Mouse (Mus musculus): ENCODE measurements around the gene Ubash3b. TPM values are rescaled to one million over a fixed set of nuclear protein-coding genes. Genes with fewer than 3 reads are reported as not detected.

The Ubash3b gene
- polyA plus RNA-seq, 1 experiment from 2014 or later: 12.1 TPM

DNA sequence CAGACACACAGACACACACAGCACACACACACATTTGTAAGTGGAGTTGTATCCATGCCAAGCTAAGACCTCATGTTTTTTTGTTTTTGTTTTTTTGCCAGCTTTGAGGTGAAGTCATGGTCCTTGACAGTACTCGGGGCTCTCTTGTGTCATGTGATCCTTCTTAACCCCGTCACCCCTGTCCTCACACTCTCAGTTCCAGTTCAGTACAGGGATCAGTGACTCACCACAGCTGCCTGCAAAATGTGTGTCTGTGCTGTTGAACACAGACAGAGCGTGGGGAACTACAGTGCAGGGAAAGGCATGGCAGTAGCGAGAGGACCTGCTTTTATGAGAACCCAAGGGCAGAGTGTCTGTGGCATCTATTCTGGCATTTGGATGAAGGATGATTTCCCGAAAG lies 17.6 kb upstream of the Ubash3b start:
- Histone ChIP-seq H3K27ac (replicated peaks; ENCODE audit: low read depth, low read length) (no peak overlapping the region), H3K9me3 (replicated peaks; ENCODE audit: control insufficient read depth, low read length) (no peaks in the 10 kb centered on the region), H3K4me3 (ENCODE audit: low read depth, low read length) (no peak overlapping the region), H3K9ac (replicated peaks; ENCODE audit: low read length) (no peak overlapping the region), H3K4me1 (ENCODE audit: control insufficient read depth, insufficient read depth, low read length) (no peaks in the 10 kb centered on the region), H3K36me3 (replicated peaks; ENCODE audit: control insufficient read depth, insufficient read depth, low read depth, low read length) (no peaks in the 10 kb centered on the region), H3K27me3 (ENCODE audit: control insufficient read depth, insufficient read depth, low read length) (no peaks in the 10 kb centered on the region), H3K4me2 (ENCODE audit: low read depth, low read length) (no peak overlapping the region)
- ATAC-seq (replicated peaks; ENCODE audit: insufficient number of reproducible peaks, low FRiP score, low TSS enrichment, low read depth): no peak
- no peak for DNase-seq (ENCODE audit: low spot score)
- WGBS: 78% methylated on average over 5 of the region's 5 CpGs

DNA sequence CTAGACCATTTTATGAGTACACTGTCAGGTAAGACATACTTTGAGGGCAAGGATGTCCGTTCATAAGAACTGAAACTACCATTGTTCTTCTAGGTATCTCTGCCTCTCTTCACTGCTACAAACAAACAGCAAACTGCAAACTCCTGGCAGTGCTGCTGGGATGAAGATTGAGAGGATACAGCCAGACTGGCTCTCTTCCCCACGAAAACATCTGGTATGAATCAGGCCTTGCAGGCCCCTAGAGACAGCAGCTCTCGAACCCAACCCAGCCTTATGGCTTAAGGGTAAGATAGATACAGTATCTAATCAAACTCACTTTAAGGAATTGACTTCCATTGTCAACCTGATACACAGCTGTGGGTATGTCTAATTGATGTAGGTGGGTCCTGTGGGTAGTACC lies 11.7 kb upstream of the Ubash3b start:
- WGBS: 29% methylated on average over 3 of the region's 3 CpGs
- Histone ChIP-seq H3K4me3 (ENCODE audit: low read depth, low read length) (no peak overlapping the region), H3K9ac (replicated peaks; ENCODE audit: low read length) (no peak overlapping the region), H3K9me3 (replicated peaks; ENCODE audit: control insufficient read depth, low read length) (no peaks in the 10 kb centered on the region), H3K4me1 (ENCODE audit: control insufficient read depth, insufficient read depth, low read length) (no peaks in the 10 kb centered on the region), H3K27ac (replicated peaks; ENCODE audit: low read depth, low read length) (no peak overlapping the region), H3K4me2 (ENCODE audit: low read depth, low read length) (no peak overlapping the region), H3K27me3 (ENCODE audit: control insufficient read depth, insufficient read depth, low read length) (no peaks in the 10 kb centered on the region), H3K36me3 (replicated peaks; ENCODE audit: control insufficient read depth, insufficient read depth, low read depth, low read length) (no peaks in the 10 kb centered on the region)
- DNase-seq (ENCODE audit: low spot score) (peak; percentile 56), ATAC-seq (replicated peaks; ENCODE audit: insufficient number of reproducible peaks, low FRiP score, low TSS enrichment, low read depth) (no peak)

DNA sequence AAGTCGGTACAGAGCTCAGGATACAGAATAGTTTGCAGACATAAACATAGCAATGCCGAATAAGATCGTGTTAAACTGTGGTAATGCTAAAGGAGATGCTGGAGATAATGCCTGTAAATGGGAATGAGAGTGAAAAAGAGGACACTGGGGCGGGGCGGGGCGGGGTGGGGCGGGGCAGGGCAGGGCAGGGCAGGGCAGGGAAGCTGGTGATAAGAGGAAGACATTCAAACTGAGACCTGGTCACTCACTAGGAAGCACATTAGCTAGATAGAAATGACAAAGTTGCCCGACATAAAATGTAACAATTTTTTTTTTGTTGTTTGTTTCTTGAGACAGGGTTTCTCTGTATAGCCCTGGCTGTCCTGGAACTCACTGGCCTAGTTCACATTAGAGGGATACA lies 10.9 kb upstream of the Ubash3b start:
- H3K9ac ChIP-seq (replicated peaks; ENCODE audit: low read length): no peak overlapping the region
- 89% methylated on average over 8 of the region's 8 CpGs for WGBS

DNA sequence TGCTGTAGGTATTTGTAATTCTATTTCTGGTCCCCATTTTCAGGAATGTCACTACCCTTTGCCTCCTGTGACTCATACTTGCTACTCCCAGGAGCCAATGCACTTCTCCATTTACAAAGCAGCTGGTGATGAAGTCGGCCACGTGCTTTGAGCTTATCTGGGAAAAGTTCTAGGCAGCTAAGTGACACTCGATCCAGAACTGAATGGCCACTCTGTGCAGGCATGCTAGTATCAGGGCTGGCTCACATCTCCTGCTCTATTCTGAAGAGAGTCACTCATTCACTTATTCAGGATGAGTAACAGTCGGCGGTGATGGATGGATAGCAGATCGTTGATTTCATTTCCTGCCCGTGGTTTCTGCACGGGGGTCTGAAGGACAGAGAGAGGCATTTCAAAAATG lies 8.5 kb upstream of the Ubash3b start:
- Histone ChIP-seq H3K9ac (replicated peaks; ENCODE audit: low read length) (no peak overlapping the region), H3K36me3 (replicated peaks; ENCODE audit: control insufficient read depth, insufficient read depth, low read depth, low read length) (no peaks in the 10 kb centered on the region), H3K4me1 (ENCODE audit: control insufficient read depth, insufficient read depth, low read length) (no peaks in the 10 kb centered on the region), H3K27ac (replicated peaks; ENCODE audit: low read depth, low read length) (no peak overlapping the region), H3K9me3 (replicated peaks; ENCODE audit: control insufficient read depth, low read length) (no peaks in the 10 kb centered on the region), H3K4me2 (ENCODE audit: low read depth, low read length) (no peak overlapping the region), H3K4me3 (ENCODE audit: low read depth, low read length) (no peak overlapping the region), H3K27me3 (ENCODE audit: control insufficient read depth, insufficient read depth, low read length) (no peaks in the 10 kb centered on the region)
- ATAC-seq (replicated peaks; ENCODE audit: insufficient number of reproducible peaks, low FRiP score, low TSS enrichment, low read depth) (no peak), DNase-seq (ENCODE audit: low spot score) (no peak)
- 55% methylated on average over 8 of the region's 8 CpGs for WGBS

More for the DNA sequence above, 10.9 kb upstream of the Ubash3b start:
- no peaks in the 10 kb centered on the region for H3K9me3 ChIP-seq (replicated peaks; ENCODE audit: control insufficient read depth, low read length)
- no peak overlapping the region for H3K27ac ChIP-seq (replicated peaks; ENCODE audit: low read depth, low read length)
- no peaks in the 10 kb centered on the region for H3K36me3 ChIP-seq (replicated peaks; ENCODE audit: control insufficient read depth, insufficient read depth, low read depth, low read length)
- ATAC-seq (replicated peaks; ENCODE audit: insufficient number of reproducible peaks, low FRiP score, low TSS enrichment, low read depth): no peak
- no peak for DNase-seq (ENCODE audit: low spot score)
- H3K4me3 ChIP-seq (ENCODE audit: low read depth, low read length): no peak overlapping the region
- H3K4me2 ChIP-seq (ENCODE audit: low read depth, low read length): no peak overlapping the region
- no peaks in the 10 kb centered on the region for H3K4me1 ChIP-seq (ENCODE audit: control insufficient read depth, insufficient read depth, low read length)
- H3K27me3 ChIP-seq (ENCODE audit: control insufficient read depth, insufficient read depth, low read length): no peaks in the 10 kb centered on the region

DNA sequence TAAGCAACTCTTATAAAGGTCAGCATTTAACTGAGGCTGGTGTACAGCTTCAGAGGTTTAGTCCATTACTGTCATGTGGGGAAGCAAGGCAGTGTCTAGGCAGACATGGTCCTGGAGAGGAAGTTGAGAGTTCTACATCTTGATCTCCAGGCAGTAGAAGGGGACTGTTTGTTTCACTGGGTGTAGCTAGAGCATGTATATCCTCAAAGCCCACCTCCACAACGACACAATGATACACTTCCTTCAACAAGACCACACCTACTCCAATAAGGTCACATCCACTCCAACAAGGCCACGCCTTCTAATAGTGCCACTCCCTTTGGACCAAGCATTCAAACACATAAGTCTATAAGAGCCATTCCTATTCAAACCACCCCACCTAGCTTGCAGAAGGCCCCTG lies 7.2 kb upstream of the Ubash3b start:
- Histone ChIP-seq H3K9me3 (replicated peaks; ENCODE audit: control insufficient read depth, low read length) (no peaks in the 10 kb centered on the region), H3K4me1 (ENCODE audit: control insufficient read depth, insufficient read depth, low read length) (no peaks in the 10 kb centered on the region), H3K36me3 (replicated peaks; ENCODE audit: control insufficient read depth, insufficient read depth, low read depth, low read length) (no peaks in the 10 kb centered on the region), H3K27ac (replicated peaks; ENCODE audit: low read depth, low read length) (no peak overlapping the region), H3K9ac (replicated peaks; ENCODE audit: low read length) (no peak overlapping the region), H3K4me2 (ENCODE audit: low read depth, low read length) (no peak overlapping the region), H3K4me3 (ENCODE audit: low read depth, low read length) (no peak overlapping the region), H3K27me3 (ENCODE audit: control insufficient read depth, insufficient read depth, low read length) (no peaks in the 10 kb centered on the region)
- no peak for ATAC-seq (replicated peaks; ENCODE audit: insufficient number of reproducible peaks, low FRiP score, low TSS enrichment, low read depth)
- DNase-seq (ENCODE audit: low spot score): no peak
- 89% methylated on average over 2 of the region's 2 CpGs for WGBS

DNA sequence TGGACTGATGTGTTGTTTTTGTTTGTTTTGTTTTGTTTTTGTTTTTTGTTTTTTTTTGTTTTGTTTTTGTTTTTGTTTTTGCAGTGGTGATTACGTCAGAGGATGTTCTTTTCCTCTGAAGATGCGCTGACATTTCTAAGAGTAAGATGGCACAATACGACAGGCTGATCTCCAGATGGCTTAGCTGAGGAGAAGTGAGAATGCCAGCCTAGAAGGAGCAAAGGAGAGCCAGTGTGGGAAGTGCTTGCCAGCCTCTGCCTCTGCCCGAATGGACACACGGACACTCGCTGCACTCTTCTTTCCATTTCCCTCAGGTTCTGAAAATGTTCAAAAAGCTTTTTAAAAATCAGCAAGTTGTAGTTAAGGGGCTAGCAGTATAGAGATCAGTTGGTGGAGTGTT lies 6.7 kb upstream of the Ubash3b start:
- Histone ChIP-seq H3K36me3 (replicated peaks; ENCODE audit: control insufficient read depth, insufficient read depth, low read depth, low read length) (no peaks in the 10 kb centered on the region), H3K9me3 (replicated peaks; ENCODE audit: control insufficient read depth, low read length) (no peaks in the 10 kb centered on the region), H3K27me3 (ENCODE audit: control insufficient read depth, insufficient read depth, low read length) (no peaks in the 10 kb centered on the region), H3K4me3 (ENCODE audit: low read depth, low read length) (no peak overlapping the region), H3K4me1 (ENCODE audit: control insufficient read depth, insufficient read depth, low read length) (no peaks in the 10 kb centered on the region), H3K27ac (replicated peaks; ENCODE audit: low read depth, low read length) (no peak overlapping the region), H3K4me2 (ENCODE audit: low read depth, low read length) (no peak overlapping the region), H3K9ac (replicated peaks; ENCODE audit: low read length) (no peak overlapping the region)
- WGBS: 89% methylated on average over 6 of the region's 6 CpGs
- DNase-seq (ENCODE audit: low spot score) (no peak), ATAC-seq (replicated peaks; ENCODE audit: insufficient number of reproducible peaks, low FRiP score, low TSS enrichment, low read depth) (no peak)

DNA sequence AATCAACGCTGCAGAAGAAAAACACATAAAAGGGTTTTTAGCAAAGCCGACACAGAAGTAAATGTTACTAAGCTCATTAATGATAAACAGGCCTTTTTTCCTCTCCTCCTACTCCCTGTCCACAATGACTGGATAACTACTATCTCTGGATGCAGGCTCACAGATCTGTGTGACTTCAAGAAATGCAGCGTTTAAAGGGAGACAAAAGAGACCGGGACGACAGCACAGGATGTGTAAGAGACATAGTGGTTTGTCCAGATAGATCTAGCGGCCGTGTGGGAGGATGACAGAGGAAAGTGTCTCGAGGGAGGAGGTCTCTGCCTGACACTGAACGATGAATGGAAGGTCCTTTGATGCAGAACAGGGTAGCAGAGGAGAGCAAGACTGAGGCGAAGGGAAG lies 5.4 kb upstream of the Ubash3b start:
- DNase-seq (ENCODE audit: low spot score) (no peak), ATAC-seq (replicated peaks; ENCODE audit: insufficient number of reproducible peaks, low FRiP score, low TSS enrichment, low read depth) (no peak)
- H3K27ac ChIP-seq (replicated peaks; ENCODE audit: low read depth, low read length): no peak overlapping the region
- H3K4me2 ChIP-seq (ENCODE audit: low read depth, low read length): no peak overlapping the region
- no peaks in the 10 kb centered on the region for H3K27me3 ChIP-seq (ENCODE audit: control insufficient read depth, insufficient read depth, low read length)
- no peaks in the 10 kb centered on the region for H3K4me1 ChIP-seq (ENCODE audit: control insufficient read depth, insufficient read depth, low read length)
- no peaks in the 10 kb centered on the region for H3K36me3 ChIP-seq (replicated peaks; ENCODE audit: control insufficient read depth, insufficient read depth, low read depth, low read length)
- no peak overlapping the region for H3K9ac ChIP-seq (replicated peaks; ENCODE audit: low read length)
- 66% methylated on average over 10 of the region's 10 CpGs for WGBS
- H3K9me3 ChIP-seq (replicated peaks; ENCODE audit: control insufficient read depth, low read length): no peaks in the 10 kb centered on the region
- no peak overlapping the region for H3K4me3 ChIP-seq (ENCODE audit: low read depth, low read length)

DNA sequence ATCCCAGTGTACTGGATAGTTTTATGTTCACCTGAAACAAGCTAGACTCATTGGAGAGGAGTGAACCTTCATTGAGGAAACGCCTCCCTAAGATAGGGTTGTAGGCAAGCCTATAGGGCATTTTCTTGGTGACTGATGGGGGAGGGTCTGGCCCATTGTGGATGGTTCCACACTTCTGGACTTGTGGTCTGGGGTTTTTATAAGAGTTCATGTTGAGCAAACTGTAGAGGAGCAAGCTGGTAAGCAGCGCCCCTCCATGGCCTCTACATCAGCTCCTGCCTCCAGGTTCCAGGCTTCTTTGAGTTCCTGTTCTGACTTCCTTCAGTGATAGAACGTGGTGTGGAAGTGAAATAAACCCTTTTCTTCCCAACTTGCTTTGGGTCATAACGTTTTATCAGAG lies 866 bp upstream of the Ubash3b start:
- H3K4me2 ChIP-seq (ENCODE audit: low read depth, low read length): no peak overlapping the region
- WGBS: 81% methylated on average over 4 of the region's 4 CpGs
- H3K4me3 ChIP-seq (ENCODE audit: low read depth, low read length): no peak overlapping the region
- H3K4me1 ChIP-seq (ENCODE audit: control insufficient read depth, insufficient read depth, low read length): no peaks in the 10 kb centered on the region
- DNase-seq (ENCODE audit: low spot score) (no peak), ATAC-seq (replicated peaks; ENCODE audit: insufficient number of reproducible peaks, low FRiP score, low TSS enrichment, low read depth) (no peak)
- H3K9ac ChIP-seq (replicated peaks; ENCODE audit: low read length): no peak overlapping the region
- no peak overlapping the region for H3K27ac ChIP-seq (replicated peaks; ENCODE audit: low read depth, low read length)
- no peaks in the 10 kb centered on the region for H3K36me3 ChIP-seq (replicated peaks; ENCODE audit: control insufficient read depth, insufficient read depth, low read depth, low read length)
- no peaks in the 10 kb centered on the region for H3K9me3 ChIP-seq (replicated peaks; ENCODE audit: control insufficient read depth, low read length)
- no peaks in the 10 kb centered on the region for H3K27me3 ChIP-seq (ENCODE audit: control insufficient read depth, insufficient read depth, low read length)
